Mouse (Mus musculus) stomach, postnatal 0 days (tissue): ENCODE results near the gene D930048N14Rik. TPM values are rescaled to one million over a fixed set of nuclear protein-coding genes. Genes with fewer than 3 reads are reported as not detected.

Experiments used
- ATAC-seq: fragments of 200-750 bp; cut with Nextera tagmentation; 2 replicates; pipeline ENCODE4 v1.8.0; 2017; ENCODE audit not compliant: low FRiP score, low TSS enrichment
- DNase-seq: peaks from one replicate; pipeline ENCODE4 v3.0.0-alpha.2; 2016; ENCODE audit warnings: low spot score
- H3K27ac ChIP-seq: fragments of 300-500 bp; sonication (generic); replicated peaks from 2 replicates; pipeline ENCODE4 v1.5.1; 2014; ENCODE audit warnings: mild to moderate bottlenecking, control low read depth
- H3K27me3 ChIP-seq: fragments of 300-500 bp; sonication (generic); 2 replicates; pipeline ENCODE4 v1.6.1; 2014; ENCODE audit warnings: low read length; ENCODE audit not compliant: control insufficient read depth, insufficient read depth
- H3K36me3 ChIP-seq: fragments of 300-500 bp; sonication (generic); 2 replicates; pipeline ENCODE4 v1.6.1; 2014; ENCODE audit warnings: low read length, mixed read lengths; ENCODE audit not compliant: control insufficient read depth, insufficient read depth
- H3K4me1 ChIP-seq: fragments of 300-500 bp; sonication (generic); replicated peaks from 2 replicates; pipeline ENCODE4 v1.6.1; 2014; ENCODE audit warnings: antibody characterized with exemption; ENCODE audit not compliant: control insufficient read depth, insufficient read depth
- H3K4me2 ChIP-seq: fragments of 300-500 bp; sonication (generic); replicated peaks from 2 replicates; pipeline ENCODE4 v1.6.1; 2014; ENCODE audit warnings: low read depth, mild to moderate bottlenecking, control low read depth, moderate library complexity
- H3K4me3 ChIP-seq: fragments of 300-500 bp; sonication (generic); 2 replicates; pipeline ENCODE4 v1.5.1; 2014; ENCODE audit warnings: low read depth, low read length, control low read depth
- H3K9ac ChIP-seq: fragments of 300-500 bp; sonication (generic); 2 replicates; pipeline ENCODE4 v1.6.1; 2014; ENCODE audit warnings: mild to moderate bottlenecking, low read length, control low read depth, mixed read lengths
- H3K9me3 ChIP-seq: fragments of 300-500 bp; sonication (generic); 2 replicates; pipeline ENCODE4 v1.6.1; 2016; ENCODE audit warnings: low read length; ENCODE audit not compliant: control insufficient read depth
- CTCF ChIP-seq: IDR thresholded peaks from 2 replicates; pipeline ENCODE4 v1.5.1; 2016; ENCODE audit warnings: antibody characterized with exemption, low read depth, mild to moderate bottlenecking, moderate library complexity
- EP300 ChIP-seq: optimal IDR thresholded peaks from 2 replicates; pipeline ENCODE3; 2016; ENCODE audit warnings: antibody characterized with exemption
- WGBS: fragments of 180-500 bp; shearing (Covaris S2); extraction: QIAGEN DNeasy Blood & Tissue Kit; methylation state at CpG from one replicate; pipeline ENCODE4 v1.1.7; 2014; 5-methylcytosine and 5-hydroxymethylcytosine counted together
- polyA plus RNA-seq: library from polyadenylated mRNA; unstranded; fragments of >200 nt; fragmentation: Nextera tagmentation; extraction: Ambion mirVana; gene quantifications from 2 replicates; pipeline ENCODE4 v1.2.1, GENCODE M21; 2015

D930048N14Rik gene
- polyA plus RNA-seq, 1 experiment from 2014 or later = 2.0 TPM

- WGBS = 66% methylated on average over 7 of the region's 7 CpGs
- ATAC-seq (0 out of 2 replicates have a peak, but pooled peaks have one; percentile 16), DNase-seq (no peak)
- H3K9me3 ChIP-seq = no peaks in the 10 kb centered on the region
- H3K27ac ChIP-seq = peak overlapping the region; percentile 24; the same call in 1 of the 2 replicates
- no peaks in the 10 kb centered on the region; the same call in 1 of the 2 replicates for H3K36me3 ChIP-seq
- TF ChIP-seq CTCF (no peak), EP300 (no peak)
- H3K4me1 ChIP-seq = no peaks in the 10 kb centered on the region
- no peak overlapping the region for H3K4me2 ChIP-seq
- H3K4me3 ChIP-seq = no peak overlapping the region
- no peak overlapping the region for H3K9ac ChIP-seq
- H3K27me3 ChIP-seq = no peaks in the 10 kb centered on the region
These were observed 10.0 kb upstream of the D930048N14Rik start for GRCm38 (mm10) chr11:51640748-51641147.

DNA sequence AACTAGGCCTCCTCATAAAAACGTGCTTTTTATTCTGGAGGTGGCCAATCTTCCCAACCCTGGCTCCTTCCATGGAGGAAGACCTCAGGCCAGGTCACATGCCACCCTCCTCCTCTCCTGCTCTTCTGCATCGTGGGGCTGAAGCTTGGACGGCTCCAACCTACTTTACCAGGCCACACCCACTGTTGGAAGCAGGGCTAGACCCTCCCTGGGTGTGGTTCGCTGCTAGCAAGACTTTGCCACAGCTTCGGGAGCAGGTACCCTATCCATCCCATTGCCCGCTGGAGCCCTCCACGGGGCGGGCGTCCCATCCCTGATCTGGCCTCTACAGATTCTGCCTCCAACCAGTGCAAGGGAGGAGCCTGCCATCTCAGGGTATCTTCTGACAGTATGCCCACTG lies 7.6 kb upstream of the D930048N14Rik start:
- Histone ChIP-seq H3K9ac (no peak overlapping the region), H3K36me3 (no peaks in the 10 kb centered on the region; the same call in 1 of the 2 replicates), H3K4me2 (no peak overlapping the region), H3K27ac (no peak overlapping the region), H3K27me3 (no peaks in the 10 kb centered on the region), H3K4me1 (no peaks in the 10 kb centered on the region), H3K4me3 (no peak overlapping the region), H3K9me3 (no peaks in the 10 kb centered on the region)
- TF ChIP-seq CTCF = no peak
- no peak for TF ChIP-seq EP300
- DNase-seq (no peak), ATAC-seq (no peak)
- 54% methylated on average over 9 of the region's 9 CpGs for WGBS

DNA sequence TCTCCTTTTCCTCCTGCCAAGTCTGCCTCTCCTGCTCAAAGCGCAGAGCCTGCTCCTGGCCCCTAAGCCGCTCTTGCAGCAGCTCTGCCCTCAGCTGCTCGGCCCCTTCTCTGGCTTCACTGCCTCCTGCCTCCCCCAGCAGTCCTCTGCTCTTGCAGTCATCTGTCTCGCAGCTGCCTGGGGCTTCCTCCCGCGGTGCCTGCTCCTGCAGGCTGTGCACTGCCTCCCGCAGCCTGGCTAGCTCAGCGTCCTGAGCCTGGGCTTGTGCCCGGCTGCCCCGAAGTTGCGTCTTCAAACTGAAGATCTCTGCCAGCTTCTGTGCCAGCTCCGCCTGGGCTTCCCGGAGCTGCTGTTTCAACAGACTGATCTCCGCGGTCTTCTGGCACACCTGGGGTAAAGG lies 7.0 kb upstream of the D930048N14Rik start:
- TF ChIP-seq EP300 = no peak
- H3K36me3 ChIP-seq = no peaks in the 10 kb centered on the region; the same call in 1 of the 2 replicates
- H3K27ac ChIP-seq = no peak overlapping the region

DNA sequence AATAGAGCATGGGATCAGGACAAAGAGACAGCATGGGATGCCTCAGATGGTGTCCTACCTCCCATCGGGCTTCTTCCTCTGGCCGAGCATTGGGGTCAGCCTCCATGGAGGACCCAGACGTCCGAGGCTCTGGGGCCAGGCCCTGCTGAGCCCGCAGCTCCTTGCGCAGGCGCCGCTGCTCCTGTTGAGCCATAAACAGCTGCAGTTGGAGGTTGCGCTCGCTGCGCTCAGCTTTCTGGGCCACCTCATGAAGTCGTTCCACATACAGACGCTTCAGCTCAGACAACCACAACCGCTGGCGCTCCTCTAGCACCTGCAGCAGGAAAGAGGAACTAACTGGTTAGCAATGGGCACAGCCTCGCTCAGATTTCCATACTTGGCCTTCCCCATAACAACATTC lies 6.5 kb upstream of the D930048N14Rik start:
- no peak overlapping the region for H3K9ac ChIP-seq
- DNase-seq (no peak), ATAC-seq (no peak)
- H3K4me1 ChIP-seq = no peaks in the 10 kb centered on the region
- no peaks in the 10 kb centered on the region for H3K27me3 ChIP-seq
- no peak overlapping the region for H3K4me2 ChIP-seq
- 88% methylated on average over 16 of the region's 16 CpGs for WGBS
- no peak overlapping the region for H3K27ac ChIP-seq
- TF ChIP-seq EP300 = no peak
- no peak for TF ChIP-seq CTCF
- H3K4me3 ChIP-seq = no peak overlapping the region
- H3K36me3 ChIP-seq = no peaks in the 10 kb centered on the region; the same call in 1 of the 2 replicates
- no peaks in the 10 kb centered on the region for H3K9me3 ChIP-seq

More for the DNA sequence above, 7.0 kb upstream of the D930048N14Rik start:
- no peak overlapping the region for H3K4me3 ChIP-seq
- ATAC-seq (no peak), DNase-seq (no peak)
- no peak overlapping the region for H3K4me2 ChIP-seq
- H3K27me3 ChIP-seq = no peaks in the 10 kb centered on the region
- 63% methylated on average over 15 of the region's 15 CpGs for WGBS
- no peak overlapping the region for H3K9ac ChIP-seq
- no peaks in the 10 kb centered on the region for H3K9me3 ChIP-seq
- H3K4me1 ChIP-seq = no peaks in the 10 kb centered on the region

- TF ChIP-seq CTCF (no peak), EP300 (no peak)
- Histone ChIP-seq H3K4me3 (no peak overlapping the region), H3K27ac (no peak overlapping the region), H3K36me3 (no peaks in the 10 kb centered on the region; the same call in 1 of the 2 replicates), H3K9me3 (no peaks in the 10 kb centered on the region), H3K27me3 (no peaks in the 10 kb centered on the region), H3K4me1 (peaks cover 3% of the 10 kb centered on the region; the same call in 1 of the 2 replicates), H3K4me2 (no peak overlapping the region), H3K9ac (no peak overlapping the region)
- DNase-seq (no peak), ATAC-seq (no peak)
- 68% methylated on average over 13 of the region's 13 CpGs for WGBS
These were observed 5.5 kb upstream of the D930048N14Rik start for GRCm38 (mm10) chr11:51645293-51645692.

DNA sequence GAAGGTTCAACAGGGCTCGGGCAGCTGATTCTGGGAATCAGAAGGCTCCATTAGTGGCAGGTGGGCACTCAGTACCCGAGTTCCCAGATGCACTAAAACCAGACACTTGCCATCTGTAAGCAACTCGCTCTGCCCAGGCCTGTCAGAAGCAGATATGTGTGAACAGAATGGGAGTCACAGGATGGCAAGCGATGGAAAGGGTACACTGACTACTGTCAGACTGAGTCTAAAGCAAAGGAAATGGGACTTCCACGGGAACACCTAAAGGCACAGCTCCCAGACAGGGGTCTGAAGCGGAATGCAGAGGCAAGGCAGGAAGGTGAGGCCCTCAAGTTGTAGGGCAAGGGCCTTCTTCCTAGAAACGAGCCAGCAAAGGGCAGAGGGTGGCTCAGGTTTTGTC lies 4.5 kb upstream of the D930048N14Rik start:
- Histone ChIP-seq H3K9ac (no peak overlapping the region), H3K4me3 (no peak overlapping the region), H3K9me3 (no peaks in the 10 kb centered on the region), H3K27ac (no peak overlapping the region), H3K4me2 (no peak overlapping the region), H3K4me1 (peaks cover 3% of the 10 kb centered on the region; the same call in 1 of the 2 replicates), H3K36me3 (no peaks in the 10 kb centered on the region; the same call in 1 of the 2 replicates), H3K27me3 (no peaks in the 10 kb centered on the region)
- WGBS = 76% methylated on average over 7 of the region's 7 CpGs
- no peak for ATAC-seq
- no peak for DNase-seq
- no peak for TF ChIP-seq CTCF
- no peak for TF ChIP-seq EP300
